ENCODE assay signal across 8 mouse cellular contexts in the genomic region with DNA sequence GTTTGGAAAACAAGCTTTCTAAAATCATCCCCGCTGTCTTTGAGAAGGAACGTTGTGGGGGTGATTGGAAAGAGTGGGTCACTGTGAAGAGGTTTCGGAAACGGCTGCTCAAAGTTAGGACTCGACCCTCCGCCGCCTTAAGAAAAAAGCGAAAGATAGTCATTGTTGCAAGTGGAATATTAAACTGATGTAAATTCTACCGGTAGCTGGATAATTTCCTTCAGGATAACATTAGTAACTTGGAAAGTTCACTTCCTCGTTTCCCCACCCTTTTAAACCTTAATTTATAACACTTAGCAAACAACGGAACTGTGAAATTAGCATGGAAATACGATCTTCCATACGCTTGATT. TPM values are rescaled to one million over a fixed set of nuclear protein-coding genes. Genes with fewer than 3 reads are reported as not detected.
DNase-seq lines count a peak whose midpoint lies in the region; ATAC-seq and TF ChIP-seq lines count a peak whose summit lies in the region.

No protein-coding gene starts in this region.

- no peak for TF ChIP-seq POLR2A in cerebellum, adult 2 months (IDR thresholded peaks at IDR 0.05; ENCODE audit: borderline replicate concordance, insufficient read depth, low read length)
- TF ChIP-seq POLR2A in small intestine, adult 2 months (IDR thresholded peaks at IDR 0.05; ENCODE audit: low read depth, low read length), result no peak

- no peaks in the 10 kb centered on the region for H3K4me1 ChIP-seq in cerebellum, adult 2 months (ENCODE audit: control insufficient read depth, insufficient read depth, low read length)
- peaks cover 34% of the 10 kb centered on the region for H3K4me1 ChIP-seq in megakaryocyte, embryonic 14.5 days
- H3K4me1 ChIP-seq in limb, embryonic 12.5 days (replicated peaks), result peaks cover 12% of the 10 kb centered on the region
- H3K4me1 ChIP-seq in small intestine, adult 2 months (ENCODE audit: control insufficient read depth, insufficient read depth, insufficient read length, low read length), result peaks cover 8% of the 10 kb centered on the region; the same call in 1 of the 2 replicates

- peaks cover 5% of the 10 kb centered on the region; the same call in 1 of the 2 replicates for H3K27me3 ChIP-seq in cerebellum, adult 2 months (ENCODE audit: control insufficient read depth, insufficient read depth, low read length)
- peaks cover 17% of the 10 kb centered on the region for H3K27me3 ChIP-seq in megakaryocyte, embryonic 14.5 days (replicated peaks)
- peaks cover 65% of the 10 kb centered on the region for H3K27me3 ChIP-seq in limb, embryonic 12.5 days
- peaks cover 52% of the 10 kb centered on the region for H3K27me3 ChIP-seq in small intestine, adult 2 months (ENCODE audit: control insufficient read depth, insufficient read depth, low read length)

- no peak for ATAC-seq in megakaryocyte, adult 5-6 weeks (ENCODE audit: poor library complexity, severe bottlenecking)
- no peak for ATAC-seq in limb, embryonic 12.5 days (ENCODE audit: insufficient number of reproducible peaks, insufficient read depth, low FRiP score, low TSS enrichment, low read depth)

- no peaks in the 10 kb centered on the region for H3K9me3 ChIP-seq in megakaryocyte, embryonic 14.5 days
- no peaks in the 10 kb centered on the region for H3K9me3 ChIP-seq in limb, embryonic 12.5 days

- no peak for DNase-seq in cerebellum, adult 2 months
- DNase-seq in cerebellum, adult 8-10 months, result no peak
- no peak for DNase-seq in spleen, postnatal 4 days (ENCODE audit: low spot score in 2 of 2)
- no peak for DNase-seq in layer of hippocampus, postnatal 36 days

- TF ChIP-seq CTCF in cerebellum, adult 2 months (IDR thresholded peaks at IDR 0.05; ENCODE audit: borderline replicate concordance, insufficient read depth, low read depth, low read length), result no peak
- no peak for TF ChIP-seq CTCF in small intestine, adult 2 months (IDR thresholded peaks at IDR 0.05; ENCODE audit: extremely low read depth, insufficient read length, insufficient replicate concordance, low read depth, low read length)

- no peak overlapping the region for H3K27ac ChIP-seq in cerebellum, adult 2 months (ENCODE audit: insufficient read depth, low read length)
- H3K27ac ChIP-seq in limb, embryonic 12.5 days, result no peak overlapping the region
- H3K27ac ChIP-seq in small intestine, adult 2 months (ENCODE audit: insufficient read depth, low read depth, low read length), result no peak overlapping the region

- H3K9ac ChIP-seq in limb, embryonic 12.5 days (replicated peaks), result peak overlapping the region; percentile 48

- peak overlapping the region; percentile 64 for H3K4me3 ChIP-seq in cerebellum, adult 2 months (replicated peaks; ENCODE audit: insufficient read depth, low read depth, low read length)
- peak overlapping the region; percentile 93 for H3K4me3 ChIP-seq in megakaryocyte, embryonic 14.5 days (replicated peaks)
- peak overlapping the region; percentile 67 for H3K4me3 ChIP-seq in limb, embryonic 12.5 days (replicated peaks)
- peak overlapping the region; percentile 67 for H3K4me3 ChIP-seq in small intestine, adult 2 months (ENCODE audit: low read depth, low read length)

- H3K36me3 ChIP-seq in megakaryocyte, embryonic 14.5 days (replicated peaks; ENCODE audit: low read length), result no peaks in the 10 kb centered on the region
- no peaks in the 10 kb centered on the region for H3K36me3 ChIP-seq in limb, embryonic 12.5 days
- H3K36me3 ChIP-seq in small intestine, adult 2 months (ENCODE audit: control insufficient read depth, insufficient read depth, low read length), result no peaks in the 10 kb centered on the region

- 8% methylated on average over 13 of the region's 13 CpGs for WGBS in cerebellum, adult 2 months
- WGBS in limb, embryonic 12.5 days, result 5% methylated on average over 13 of the region's 13 CpGs
- WGBS in small intestine, adult 2 months, result 7% methylated on average over 13 of the region's 13 CpGs

- H3K4me2 ChIP-seq in limb, embryonic 12.5 days, result peak overlapping the region; percentile 97

RNA-seq across cellular contexts. Expression of a gene that starts 3.0 kb away (rescaled TPM):
- 0.05 TPM in 2 replicates for polyA plus RNA-seq in cerebellum, adult 2 months (2012; rRNA removed)
- polyA plus RNA-seq in megakaryocyte, embryonic 14.5 days (2012; ENCODE audit: insufficient read depth, low replicate concordance), result not detected in 2 replicates
- total RNA-seq in megakaryocyte, adult 5-6 weeks (2015), result 0.09 TPM in 1 of 2 replicates, not detected in the other
- total RNA-seq in megakaryocyte, adult 5-6 weeks (2017), result 0.41 TPM in 1 of 2 replicates, not detected in the other
- 1.4 TPM in 2 replicates for polyA plus RNA-seq in limb, embryonic 12.5 days (2016; fragmentation: Nextera tagmentation; extraction: Ambion mirVana)
- 0.16 TPM in 1 of 2 replicates, not detected in the other for polyA plus RNA-seq in small intestine, adult 2 months (2012; rRNA removed)
- total RNA-seq in layer of hippocampus, postnatal 36 days (2021), result not detected
